Mouse (Mus musculus) adrenal gland, postnatal 10 days (tissue): ENCODE results near the gene Pip4k2a. TPM values are rescaled to one million over a fixed set of nuclear protein-coding genes. Genes with fewer than 3 reads are reported as not detected.
A peak's percentile ranks its signal among the peaks of the same experiment; 100 is the strongest.
"Not testable (repeated sequence)": the region's sequence is repeated elsewhere in the genome, so short reads cannot be mapped to it uniquely, and the experiment has no call there.

Source experiments
- DNase-seq: peaks from one replicate; pipeline ENCODE4 v3.0.0; 2021; ENCODE audit warnings: mixed read lengths
- total RNA-seq, 2 experiments: library from RNA; stranded (reverse); gene quantifications; 2 replicates each; pipeline ENCODE4 v1.2.3; 2021

Gene Pip4k2a
- total RNA-seq, 2 experiments from 2014 or later, result 17.7 to 22.6 TPM

- DNase-seq, result no peak
Measured at GRCm38 (mm10) chr2:18897742-18898256, 100.1 kb downstream of the Pip4k2a start.

- DNase-seq, result no peak
Measured at GRCm38 (mm10) chr2:18896015-18896414, 101.9 kb downstream of the Pip4k2a start.

GRCm38 (mm10) chr2:18893336-18893735 is 104.6 kb downstream of the Pip4k2a start:
- DNase-seq, result not testable (repeated sequence)

GRCm38 (mm10) chr2:18891991-18892537 is 105.9 kb downstream of the Pip4k2a start:
- DNase-seq, result no peak

- DNase-seq, result no peak
Measured at GRCm38 (mm10) chr2:18890227-18891001, 107.5 kb downstream of the Pip4k2a start.

- no peak for DNase-seq
Measured at GRCm38 (mm10) chr2:18884277-18884676, 113.6 kb downstream of the Pip4k2a start.

- no peak for DNase-seq
Measured at GRCm38 (mm10) chr2:18874626-18875025, 123.3 kb downstream of the Pip4k2a start.

GRCm38 (mm10) chr2:18874063-18874462 is 123.9 kb downstream of the Pip4k2a start:
- DNase-seq, result no peak

- DNase-seq, result no peak
Measured at GRCm38 (mm10) chr2:18873440-18873839, 124.5 kb downstream of the Pip4k2a start.

GRCm38 (mm10) chr2:18872797-18873196 is 125.1 kb downstream of the Pip4k2a start:
- DNase-seq, result peak; percentile 79

- DNase-seq, result no peak
Measured at GRCm38 (mm10) chr2:18871087-18871486, 126.8 kb downstream of the Pip4k2a start.

GRCm38 (mm10) chr2:18867069-18867468 is 130.9 kb downstream of the Pip4k2a start:
- no peak for DNase-seq

GRCm38 (mm10) chr2:18864719-18865118 is 133.2 kb downstream of the Pip4k2a start:
- DNase-seq, result no peak

- no peak for DNase-seq
Measured at GRCm38 (mm10) chr2:18861607-18862158, 136.2 kb downstream of the Pip4k2a start.

GRCm38 (mm10) chr2:18860686-18861085 is 137.2 kb downstream of the Pip4k2a start:
- DNase-seq, result no peak

- DNase-seq, result no peak
Measured at GRCm38 (mm10) chr2:18857952-18858351, 140.0 kb downstream of the Pip4k2a start.

GRCm38 (mm10) chr2:18856461-18856860 is 141.5 kb downstream of the Pip4k2a start:
- peak; percentile 28 for DNase-seq

GRCm38 (mm10) chr2:18855246-18855645 is 142.7 kb downstream of the Pip4k2a start:
- no peak for DNase-seq

GRCm38 (mm10) chr2:18853345-18853744 is 144.6 kb downstream of the Pip4k2a start:
- no peak for DNase-seq

GRCm38 (mm10) chr2:18850657-18851056 is 147.3 kb downstream of the Pip4k2a start:
- DNase-seq, result no peak

GRCm38 (mm10) chr2:18848074-18848629 is 149.8 kb downstream of the Pip4k2a start:
- no peak for DNase-seq

- no peak for DNase-seq
Measured at GRCm38 (mm10) chr2:18842527-18842926, 155.4 kb downstream of the Pip4k2a start.

GRCm38 (mm10) chr2:18841051-18841450 is 156.9 kb downstream of the Pip4k2a start:
- no peak for DNase-seq
